Mouse (Mus musculus) CD4-positive, CD25-positive, alpha-beta regulatory T cell (primary cell): ENCODE data around the gene Arrdc4. TPM values are rescaled to one million over a fixed set of nuclear protein-coding genes. Genes with fewer than 3 reads are reported as not detected.

Experiments used
- polyA plus RNA-seq: library from polyadenylated mRNA; unstranded; fragments of 100-300 nt; shearing (Covaris generic); gene quantifications from one replicate; pipeline ENCODE4 v1.2.1, GENCODE M21; 2017

Gene Arrdc4
- polyA plus RNA-seq: 25.7 TPM

DNA sequence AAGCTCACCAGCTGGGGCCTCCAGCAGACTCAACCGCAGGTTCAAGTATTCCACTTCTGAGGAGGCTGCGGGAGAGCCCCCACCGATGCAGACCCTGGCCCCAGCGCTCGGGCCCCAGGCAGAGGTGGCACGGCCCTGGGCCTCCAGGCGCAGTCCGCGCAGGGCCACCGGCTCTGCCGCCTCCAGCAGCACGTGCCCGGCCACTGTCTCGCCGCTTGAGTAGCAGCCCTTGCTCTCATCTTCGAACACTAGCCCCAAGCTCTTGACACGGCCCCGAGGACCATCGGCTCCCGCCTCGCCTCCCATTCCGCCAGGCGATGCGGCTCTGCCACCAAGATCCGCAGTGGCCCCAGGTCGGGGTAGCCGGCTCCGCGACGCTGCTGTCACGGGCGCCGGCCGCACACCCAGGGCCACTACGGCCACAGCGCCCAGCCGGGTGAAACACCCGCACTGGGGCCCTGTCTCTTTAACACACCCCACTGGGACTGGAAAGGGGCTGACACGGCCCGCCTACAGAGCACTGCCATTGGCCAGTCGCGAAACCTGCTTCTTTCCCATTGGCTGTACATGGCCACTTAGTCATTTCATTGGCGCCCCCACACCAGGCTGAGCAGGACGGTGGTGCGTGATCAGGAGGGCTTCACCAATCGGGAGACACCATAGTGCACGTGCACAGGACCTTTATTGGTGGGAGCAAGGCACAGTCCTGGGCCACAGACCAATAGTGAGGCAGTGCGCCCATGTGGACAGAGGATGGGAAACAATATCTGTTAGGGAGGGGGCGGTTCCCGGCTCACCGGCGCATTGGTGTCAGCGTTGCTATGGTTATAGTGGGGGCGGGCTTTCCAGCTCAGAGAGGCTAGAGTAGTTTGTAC lies at the start of gene Arrdc4:
Gene Arrdc4 (minus strand): TSS at position 481 of the 875 bp plus-strand sequence.

